Mouse (Mus musculus): Measurements from ENCODE around the gene Vps13d. TPM values are rescaled to one million over a fixed set of nuclear protein-coding genes. Genes with fewer than 3 reads are reported as not detected.

Vps13d gene
- total RNA-seq, 2 experiments from 2014 or later: 35.6 to 37.0 TPM

DNA sequence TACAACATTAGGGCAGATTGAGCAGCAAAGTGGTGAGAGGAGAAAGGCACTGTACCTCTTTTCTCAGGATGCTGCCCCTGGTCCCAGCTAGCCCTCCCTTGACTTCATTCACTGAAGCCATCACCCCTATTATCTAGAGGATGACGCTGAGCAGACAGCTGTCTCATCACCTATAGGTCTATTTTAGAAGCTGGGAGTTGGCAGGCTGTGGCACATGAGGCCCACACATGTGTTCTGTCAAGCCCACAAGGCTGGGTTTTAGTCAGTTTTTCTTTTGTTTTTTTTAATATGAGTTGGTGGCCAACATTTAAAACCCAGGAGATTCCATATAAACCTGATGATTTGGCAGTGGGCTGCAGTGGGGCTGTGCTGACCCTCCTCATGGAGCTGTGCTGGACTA is 142.1 kb downstream of the Vps13d start:
- DNase-seq: no peak
- no peak overlapping the region for H3K4me3 ChIP-seq
- TF ChIP-seq CTCF (IDR thresholded peaks at IDR 0.05): no peak
- H3K27ac ChIP-seq: peak overlapping the region; percentile 70
- intact Hi-C loops (cut with DNase I): no loop called here

DNA sequence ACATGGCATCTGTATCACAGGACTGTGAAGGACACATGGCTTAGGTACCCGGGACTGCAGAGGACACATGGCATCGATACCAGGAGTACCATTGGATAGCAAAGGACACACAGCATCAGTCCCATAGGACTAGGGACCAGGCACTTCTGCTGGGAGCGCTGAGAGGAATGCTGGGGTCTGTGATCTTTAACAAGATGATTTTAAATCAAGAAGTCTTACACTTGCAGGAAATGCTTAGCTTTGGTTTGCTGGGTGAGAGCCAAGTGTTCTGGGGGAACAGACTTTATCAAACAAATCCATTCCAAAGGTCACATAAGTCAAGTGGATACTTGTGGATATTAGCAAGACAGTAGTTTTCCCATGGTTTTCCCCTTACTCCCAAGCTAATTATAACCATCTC is 142.5 kb downstream of the Vps13d start:
- intact Hi-C loops (cut with DNase I): no loop called here
- Histone ChIP-seq H3K4me3 (no peak overlapping the region), H3K27ac (peak overlapping the region; percentile 70)
- TF ChIP-seq CTCF (IDR thresholded peaks at IDR 0.05): no peak
- DNase-seq: peak; percentile 24

DNA sequence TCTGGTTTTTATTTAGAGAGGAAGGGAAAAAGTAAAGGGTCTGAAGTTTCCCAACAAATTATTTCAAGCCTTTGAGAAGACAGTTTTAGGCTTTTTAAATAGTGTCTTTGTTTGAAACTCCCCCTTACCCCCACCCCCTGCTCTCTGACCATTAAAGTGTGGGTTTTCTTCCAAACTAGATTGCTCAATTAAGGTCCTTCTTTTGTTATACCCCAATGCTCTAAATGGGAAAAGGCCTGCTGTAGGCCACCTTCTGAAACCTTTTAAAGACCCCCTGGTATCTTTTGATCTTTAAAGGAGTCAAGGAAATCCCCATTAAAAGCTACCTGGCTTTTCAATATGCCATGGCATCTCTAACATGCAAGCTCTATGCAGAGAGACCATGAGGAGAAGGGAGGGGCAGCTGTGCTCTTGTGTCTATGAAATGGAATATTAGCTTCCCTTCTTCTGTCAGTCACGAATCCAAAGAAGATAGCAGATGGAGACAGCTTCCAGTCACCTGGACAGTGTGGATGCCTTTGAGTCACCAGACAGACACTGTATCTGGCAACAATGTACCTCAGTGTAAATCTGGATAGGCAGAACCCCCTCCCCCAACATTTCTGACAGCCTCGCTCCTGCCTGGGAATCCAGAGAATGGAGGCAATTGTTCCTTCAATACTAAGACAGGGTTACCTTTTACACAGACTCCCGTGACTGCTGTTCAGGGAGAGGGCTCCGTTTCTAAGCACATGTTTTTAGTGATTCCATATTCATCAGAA is 143.4 kb downstream of the Vps13d start:
- no peak for TF ChIP-seq CTCF (IDR thresholded peaks at IDR 0.05)
- H3K27ac ChIP-seq: peak overlapping the region; percentile 70
- DNase-seq: no peak
- intact Hi-C loops (cut with DNase I): no loop called here
- H3K4me3 ChIP-seq: no peak overlapping the region

DNA sequence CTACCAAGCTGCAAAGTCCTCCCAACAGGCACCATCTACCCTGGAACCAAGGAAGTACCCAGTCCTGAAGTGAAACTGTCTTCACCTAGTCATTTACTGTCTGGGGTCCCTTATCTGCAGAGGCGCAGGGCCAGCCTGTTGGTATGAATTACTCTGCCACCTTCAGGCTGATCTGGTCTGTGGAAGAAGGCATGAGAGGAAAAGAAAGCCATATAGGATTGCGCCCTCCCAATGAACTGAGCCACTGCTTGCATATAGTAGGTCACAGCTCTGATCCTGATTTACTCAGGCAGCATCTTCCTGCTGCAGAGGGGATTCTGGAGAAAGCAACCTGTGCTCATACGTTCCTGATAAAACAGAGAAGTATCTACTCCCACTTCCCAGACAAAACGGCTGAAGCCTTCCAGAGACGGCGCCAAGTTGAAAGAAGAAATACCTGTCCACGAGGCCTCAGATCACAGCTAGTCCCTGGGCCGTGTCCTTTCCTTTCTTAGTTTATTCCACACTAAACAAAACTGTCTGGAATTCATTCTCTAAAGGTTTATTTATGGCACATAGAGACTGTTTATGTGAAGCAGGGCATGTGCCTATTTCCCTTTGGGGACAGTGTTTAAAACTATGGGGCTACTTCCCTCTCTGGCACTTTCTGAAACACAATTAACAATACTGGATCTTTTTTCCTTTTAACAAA is 144.1 kb downstream of the Vps13d start:
- H3K4me3 ChIP-seq: no peak overlapping the region
- intact Hi-C loops (cut with DNase I): loop anchor here (1.0 kb wide), 1 partner anchor 160 kb away; no protein-coding TSS in a partner anchor
- peak; percentile 45 for TF ChIP-seq CTCF (IDR thresholded peaks at IDR 0.05)
- DNase-seq: peak; percentile 30
- peak overlapping the region; percentile 70 for H3K27ac ChIP-seq

DNA sequence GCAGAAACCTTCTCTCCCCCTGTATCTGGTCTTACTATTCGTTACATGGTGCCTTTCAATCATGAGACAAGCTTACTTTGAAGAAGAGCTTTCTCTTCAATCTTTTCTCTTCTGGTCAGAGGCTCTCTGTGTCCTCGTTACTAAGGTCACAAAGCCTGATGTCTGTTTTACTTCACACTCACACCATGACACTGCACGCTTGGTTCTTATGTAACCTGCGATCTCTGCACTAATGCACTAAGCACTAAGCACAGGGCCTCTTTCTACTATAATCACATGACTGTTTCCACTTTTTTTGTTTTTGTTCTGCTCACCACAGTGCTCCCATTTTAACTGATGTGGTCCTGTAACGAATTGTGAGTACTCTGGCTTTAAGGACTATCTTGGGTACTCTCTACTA is 146.8 kb downstream of the Vps13d start:
- Histone ChIP-seq H3K4me3 (no peak overlapping the region), H3K27ac (no peak overlapping the region)
- no peak for TF ChIP-seq CTCF (IDR thresholded peaks at IDR 0.05)
- DNase-seq: no peak
- intact Hi-C loops (cut with DNase I): no loop called here

DNA sequence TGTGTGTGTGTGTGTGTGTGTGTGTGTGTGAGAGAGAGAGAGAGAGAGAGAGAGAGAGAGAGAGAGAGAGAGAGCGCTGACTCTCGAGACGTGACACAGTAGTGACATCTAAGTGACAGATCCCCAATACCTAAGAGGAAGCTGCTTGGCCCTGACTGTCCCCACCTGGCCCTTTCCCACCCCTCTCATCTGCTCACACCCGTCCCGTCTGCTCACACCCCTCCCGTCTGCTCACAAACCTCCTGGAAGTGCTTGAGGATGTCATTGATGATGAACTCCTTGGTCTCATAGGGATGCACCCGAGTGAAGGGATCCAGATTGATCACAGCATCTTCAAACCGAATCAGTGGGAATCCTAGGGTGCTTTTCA is 148.8 kb downstream of the Vps13d start:
- DNase-seq: no peak
- intact Hi-C loops (cut with DNase I): no loop called here
- TF ChIP-seq CTCF (IDR thresholded peaks at IDR 0.05): no peak

DNA sequence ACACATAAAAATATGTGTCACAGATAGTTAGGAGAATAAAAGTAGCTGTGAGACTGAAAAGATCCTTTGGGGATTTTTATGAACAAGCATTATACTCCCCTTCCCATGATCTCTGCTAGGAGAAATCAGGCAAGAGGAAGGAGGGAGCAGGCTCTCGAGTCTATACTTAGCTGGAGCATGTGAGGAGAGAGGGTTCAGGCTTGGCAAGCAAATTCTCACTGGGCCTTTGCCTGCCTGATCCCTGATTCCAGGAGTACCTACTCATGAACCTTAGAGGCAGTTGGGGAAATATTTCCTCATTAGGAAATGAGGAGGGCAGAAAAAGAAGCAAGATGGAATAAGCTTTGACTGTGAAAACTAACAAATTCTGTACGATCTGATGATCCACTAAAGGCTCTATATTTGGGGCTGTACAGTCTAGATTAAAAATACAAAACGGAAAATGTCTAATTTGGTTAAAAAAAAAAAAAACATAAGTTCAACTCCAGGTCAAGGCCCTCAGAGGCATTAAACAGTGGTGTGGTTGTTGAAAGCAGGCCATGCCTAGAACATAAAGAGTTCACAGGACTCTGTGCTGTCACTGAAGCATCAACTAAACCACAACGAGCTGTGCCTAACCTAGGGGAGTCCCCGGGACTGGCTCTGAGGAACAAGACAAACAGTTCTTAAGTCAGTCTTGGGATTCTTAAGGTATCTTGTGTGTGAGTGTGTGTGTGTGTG is 149.3 kb downstream of the Vps13d start:
- Histone ChIP-seq H3K27ac (peak overlapping the region; percentile 50), H3K4me3 (no peak overlapping the region)
- intact Hi-C loops (cut with DNase I): no loop called here
- peak; percentile 38 for DNase-seq
- no peak for TF ChIP-seq CTCF (IDR thresholded peaks at IDR 0.05)

More for the DNA sequence above, 148.8 kb downstream of the Vps13d start:
- Histone ChIP-seq H3K4me3 (no peak overlapping the region), H3K27ac (no peak overlapping the region)

DNA sequence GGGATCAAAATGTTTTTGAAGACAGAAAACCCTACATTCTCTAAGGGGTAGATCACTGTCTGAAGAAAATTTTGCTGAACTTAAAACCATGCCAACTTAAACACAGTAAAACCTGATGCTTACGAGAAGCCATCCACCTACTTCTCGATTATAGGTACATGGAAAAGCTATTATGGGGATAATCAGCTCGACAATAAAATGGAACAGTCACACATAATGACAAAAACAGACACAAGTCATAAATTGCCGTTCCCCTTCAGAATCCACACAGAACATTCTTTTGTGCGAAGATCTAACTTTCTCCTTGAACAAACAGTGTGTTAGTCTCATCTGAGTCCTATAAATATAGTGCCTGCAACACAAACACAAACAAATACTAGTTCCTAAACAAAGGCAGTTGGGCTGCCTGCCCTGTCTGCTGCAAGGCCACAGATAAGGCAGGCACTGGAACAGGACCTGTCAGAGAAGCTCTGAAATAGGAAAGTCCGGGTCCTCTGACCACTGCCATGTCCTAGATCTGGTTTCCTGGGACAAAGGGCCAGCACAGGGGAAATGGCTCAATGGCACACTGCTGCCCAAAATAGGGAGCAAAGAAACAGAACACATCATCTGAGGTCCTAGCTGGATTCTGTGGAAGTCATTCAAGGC is 153.5 kb downstream of the Vps13d start:
- TF ChIP-seq CTCF (IDR thresholded peaks at IDR 0.05): no peak
- DNase-seq: peak; percentile 42
- intact Hi-C loops (cut with DNase I): no loop called here
- Histone ChIP-seq H3K27ac (peak overlapping the region; percentile 83), H3K4me3 (no peak overlapping the region)

DNA sequence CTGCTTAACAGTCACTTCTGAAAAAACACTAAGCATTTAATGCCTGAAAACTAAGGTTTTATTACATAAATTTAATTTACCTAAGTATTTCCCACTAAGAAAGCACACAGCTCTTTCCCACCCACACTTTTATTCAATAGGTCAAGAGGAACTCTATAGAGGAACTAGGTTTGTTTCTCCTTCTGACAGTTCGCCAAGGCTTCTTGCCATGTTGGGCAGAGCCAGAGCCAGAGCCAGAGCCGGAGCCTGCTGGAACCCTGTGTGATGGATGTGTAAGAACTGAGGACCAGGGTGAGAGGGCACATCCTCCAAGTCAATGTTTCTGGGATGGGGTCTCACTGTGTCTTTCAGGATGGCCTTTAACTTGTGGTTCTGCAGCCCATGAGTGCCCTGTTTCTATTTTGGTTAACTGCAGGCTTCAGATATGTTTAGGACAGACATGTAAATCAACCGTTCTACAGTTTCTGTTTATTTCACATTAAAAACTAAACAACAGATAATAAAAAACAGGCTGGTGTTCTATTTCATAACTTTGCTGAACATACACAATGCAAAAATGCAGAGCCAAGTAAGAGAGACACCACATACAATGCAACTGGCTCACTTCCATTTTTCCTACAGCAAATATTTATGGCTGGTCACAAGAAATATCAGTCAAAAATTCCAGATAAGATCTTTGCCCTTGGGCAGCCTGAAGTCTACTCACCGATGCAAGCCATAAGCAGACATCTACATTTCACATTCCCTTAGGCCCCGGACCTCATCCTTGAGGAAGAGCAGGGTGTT is 157.0 kb downstream of the Vps13d start:
- peak overlapping the region; percentile 64 for H3K27ac ChIP-seq
- intact Hi-C loops (cut with DNase I): no loop called here
- no peak overlapping the region for H3K4me3 ChIP-seq
- TF ChIP-seq CTCF (IDR thresholded peaks at IDR 0.05): no peak
- DNase-seq: no peak

DNA sequence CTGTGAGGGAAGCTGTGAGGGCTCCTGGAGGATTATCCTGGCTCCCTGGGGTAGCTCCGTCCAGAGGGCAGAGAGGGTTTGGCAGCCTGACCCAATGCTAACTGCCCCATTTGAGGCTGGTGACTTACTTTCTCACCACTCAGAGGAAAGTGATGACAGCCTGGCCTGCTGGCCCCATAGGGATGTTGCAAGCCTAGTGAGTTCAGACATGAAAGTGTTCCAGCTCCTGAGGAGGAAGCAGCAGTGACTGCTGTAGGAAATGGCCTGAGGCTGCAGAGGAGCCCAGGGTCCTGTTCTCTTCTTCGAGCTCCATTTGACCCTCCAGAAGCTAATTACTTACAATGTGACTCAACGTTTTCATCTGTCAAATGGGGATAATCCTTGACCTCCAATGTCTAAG is 157.8 kb downstream of the Vps13d start:
- Histone ChIP-seq H3K27ac (peak overlapping the region; percentile 64), H3K4me3 (no peak overlapping the region)
- no peak for DNase-seq
- intact Hi-C loops (cut with DNase I): no loop called here
- TF ChIP-seq CTCF (IDR thresholded peaks at IDR 0.05): no peak

DNA sequence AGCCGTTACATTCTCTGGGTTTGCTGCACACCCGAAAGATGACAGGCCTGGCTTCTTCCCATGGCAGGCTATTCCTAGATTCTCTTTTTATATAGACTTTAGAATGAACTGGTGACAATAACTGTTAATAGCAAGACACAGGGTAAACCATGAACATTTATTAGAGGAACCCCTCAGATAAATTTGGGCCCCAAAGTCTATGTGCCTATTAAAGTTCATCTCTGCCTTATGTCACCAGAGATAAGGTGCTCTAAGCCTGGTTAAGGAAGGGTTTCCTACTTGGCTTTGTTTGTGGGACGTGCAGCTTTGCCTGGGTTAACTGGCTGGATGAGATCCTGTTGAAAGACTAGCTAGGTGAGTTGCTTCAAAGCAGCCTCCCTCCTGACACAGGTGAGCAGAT is 159.4 kb downstream of the Vps13d start:
- Histone ChIP-seq H3K4me3 (no peak overlapping the region), H3K27ac (peak overlapping the region; percentile 75)
- intact Hi-C loops (cut with DNase I): no loop called here
- no peak for DNase-seq
- TF ChIP-seq CTCF (IDR thresholded peaks at IDR 0.05): no peak

Measured in gastrocnemius, adult 2 months (tissue).